Mouse (Mus musculus) stomach, postnatal 0 days (tissue): ENCODE measurements around the gene Heca.

Source experiments
- CTCF ChIP-seq: IDR thresholded peaks from 2 replicates; pipeline ENCODE4 v1.5.1; 2016; ENCODE audit warnings: antibody characterized with exemption, low read depth, mild to moderate bottlenecking, moderate library complexity
- EP300 ChIP-seq: optimal IDR thresholded peaks from 2 replicates; pipeline ENCODE3; 2016; ENCODE audit warnings: antibody characterized with exemption

- TF ChIP-seq CTCF, result no peak
- TF ChIP-seq EP300, result no peak
These were observed 105.8 kb downstream of the Heca start for GRCm38 (mm10) chr10:17842030-17842429.
